18 mouse cellular contexts compared by ENCODE assay signal in the genomic region with DNA sequence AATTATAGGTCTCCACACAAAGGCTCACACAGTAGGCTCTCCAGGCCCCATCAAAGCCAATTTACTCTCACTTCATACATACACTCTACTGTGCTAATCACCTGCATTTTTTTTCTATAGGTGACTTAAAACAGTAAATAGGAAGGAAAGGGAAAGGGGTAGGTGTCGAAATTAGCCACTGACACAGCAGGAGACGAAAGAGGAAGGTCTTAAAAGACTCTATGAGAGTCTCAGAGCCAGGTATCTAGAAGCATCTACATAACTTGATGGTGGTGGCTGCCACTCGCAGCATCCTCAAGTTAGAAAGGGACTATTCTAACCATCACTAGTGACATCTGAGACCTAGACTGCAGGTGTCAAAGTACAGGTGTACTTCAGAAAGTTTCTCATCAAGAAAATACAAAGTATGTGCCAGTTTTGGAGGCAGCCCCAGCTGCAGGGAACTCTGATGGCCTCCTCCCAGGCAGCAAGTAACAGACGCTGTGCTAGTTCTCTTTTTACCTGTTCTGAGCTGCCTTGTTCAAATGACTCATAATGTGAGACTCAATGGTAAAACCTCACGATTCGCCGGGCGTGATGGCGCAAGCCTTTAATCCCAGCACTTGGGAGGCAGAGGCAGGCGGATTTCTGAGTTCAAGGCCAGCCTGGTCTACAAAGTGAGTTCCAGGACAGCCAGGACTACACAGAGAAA. TPM values are rescaled to one million over a fixed set of nuclear protein-coding genes. Genes with fewer than 3 reads are reported as not detected.
"Had no signal": no experiment of that assay in that cellular context is flagged by ENCODE, and none has a peak within 500 bp of the region (broad histone marks: within the 10 kb centered on the region; RNA-seq: fewer than 3 reads in every experiment).

No protein-coding gene starts in this region.

- H3K27ac ChIP-seq: liver, embryonic 13.5 days; liver, embryonic 15.5 days; midbrain, embryonic 12.5 days; neural tube, embryonic 13.5 days; neural tube, embryonic 15.5 days; stomach, embryonic 15.5 days; stomach, postnatal 0 days had no signal

- H3K9me3 ChIP-seq: liver, embryonic 13.5 days; liver, embryonic 15.5 days; megakaryocyte, embryonic 14.5 days; midbrain, embryonic 12.5 days; neural tube, embryonic 13.5 days; neural tube, embryonic 15.5 days; stomach, embryonic 15.5 days had no signal

- H3K27me3 ChIP-seq: liver, embryonic 13.5 days; liver, embryonic 15.5 days; megakaryocyte, embryonic 14.5 days; midbrain, embryonic 12.5 days; neural tube, embryonic 13.5 days; neural tube, embryonic 15.5 days; stomach, embryonic 15.5 days had no signal

- H3K4me3 ChIP-seq: liver, embryonic 13.5 days; liver, embryonic 15.5 days; megakaryocyte, embryonic 14.5 days; midbrain, embryonic 12.5 days; neural tube, embryonic 13.5 days; neural tube, embryonic 15.5 days; stomach, embryonic 15.5 days had no signal

- H3K4me1 ChIP-seq: liver, embryonic 13.5 days; liver, embryonic 15.5 days; megakaryocyte, embryonic 14.5 days; midbrain, embryonic 12.5 days; neural tube, embryonic 13.5 days; neural tube, embryonic 15.5 days; stomach, embryonic 15.5 days had no signal

- DNase-seq: liver, embryonic 13.5 days; lung, embryonic 14.5 days; lung, postnatal 10 days; lung, postnatal 4 days; midbrain, embryonic 14.5 days; right cerebral cortex, postnatal 14 days; thymus, adult 2 months; thymus, postnatal 25 days; thymus, postnatal 4 days had no signal

- H3K4me2 ChIP-seq: liver, embryonic 13.5 days; liver, embryonic 15.5 days; lung, embryonic 14.5 days; midbrain, embryonic 12.5 days; neural tube, embryonic 13.5 days; neural tube, embryonic 15.5 days; stomach, embryonic 15.5 days had no signal

- H3K9ac ChIP-seq: liver, embryonic 13.5 days; liver, embryonic 15.5 days; lung, embryonic 14.5 days; midbrain, embryonic 12.5 days; neural tube, embryonic 13.5 days; neural tube, embryonic 15.5 days; stomach, embryonic 15.5 days had no signal

RNA-seq across cellular contexts. Expression of a gene that starts 40.5 kb away (rescaled TPM):
- polyA plus RNA-seq: lung, embryonic 14.5 days; lung, embryonic 16.5 days; stomach, postnatal 0 days; urinary bladder, adult 2 months had no signal
